Mouse (Mus musculus) ES-E14 (cell line): Measurements from ENCODE around the gene Cdkl3. TPM values are rescaled to one million over a fixed set of nuclear protein-coding genes. Genes with fewer than 3 reads are reported as not detected.

Experiments used
- DNase-seq: peaks from one replicate; pipeline ENCODE4 v3.0.0-alpha.2; 2013; ENCODE audit warnings: low read depth, low spot score
- H3K27ac ChIP-seq: 2 replicates; pipeline ENCODE4 v1.5.1; 2012; ENCODE audit warnings: low read depth, mild to moderate bottlenecking, low read length, moderate library complexity, mixed read lengths; ENCODE audit not compliant: poor library complexity, insufficient read depth, severe bottlenecking
- H3K36me3 ChIP-seq: 2 replicates; pipeline ENCODE4 v1.6.1; 2012; ENCODE audit warnings: mild to moderate bottlenecking, low read length, moderate library complexity, mixed read lengths; ENCODE audit not compliant: control insufficient read depth, poor library complexity, insufficient read depth, severe bottlenecking
- H3K4me1 ChIP-seq, 2 experiments: fragments of 150-350 bp in 1 of 2; sonication (generic) in 1 of 2; 2 replicates each; pipeline ENCODE4 v1.6.1; 2012; ENCODE audit warnings: low read length in 2 of 2, mild to moderate bottlenecking in 1 of 2, mixed read lengths in 1 of 2; ENCODE audit not compliant: control insufficient read depth in 2 of 2, insufficient read depth in 2 of 2, poor library complexity in 1 of 2
- H3K4me3 ChIP-seq, 2 experiments: fragments of 150-350 bp in 1 of 2; sonication (generic) in 1 of 2; 2 replicates each; pipeline ENCODE4 v1.5.1; 2012; ENCODE audit warnings: low read length in 2 of 2, low read depth in 1 of 2, mild to moderate bottlenecking in 1 of 2, mixed read lengths in 1 of 2; ENCODE audit not compliant: insufficient read depth in 1 of 2, poor library complexity in 1 of 2, severe bottlenecking in 1 of 2
- H3K9ac ChIP-seq: 2 replicates; pipeline ENCODE4 v1.6.1; 2012; ENCODE audit warnings: low read depth, mild to moderate bottlenecking, low read length, mixed read lengths; ENCODE audit not compliant: poor library complexity, insufficient read depth, severe bottlenecking
- H3K9me3 ChIP-seq: fragments of 150-350 bp; sonication (generic); 2 replicates; pipeline ENCODE4 v1.6.1; 2012; ENCODE audit warnings: low read depth, mild to moderate bottlenecking, low read length; ENCODE audit not compliant: control insufficient read depth, insufficient read depth
- CHD2 ChIP-seq: IDR thresholded peaks from 2 replicates; pipeline ENCODE4 v1.6.1; 2014; ENCODE audit warnings: mild to moderate bottlenecking, low read depth, low read length, inconsistent platforms
- HCFC1 ChIP-seq: IDR thresholded peaks from 2 replicates; pipeline ENCODE4 v1.6.1; 2012; ENCODE audit warnings: low read length, inconsistent platforms, borderline replicate concordance; ENCODE audit not compliant: insufficient read depth
- MAFK ChIP-seq: IDR thresholded peaks from 2 replicates; pipeline ENCODE4 v1.6.1; 2014; ENCODE audit warnings: mild to moderate bottlenecking, low read depth, low read length, inconsistent platforms; ENCODE audit not compliant: insufficient read depth
- ZC3H11A ChIP-seq: IDR thresholded peaks from 2 replicates; pipeline ENCODE4 v1.6.1; 2012; ENCODE audit warnings: low read depth, mild to moderate bottlenecking, inconsistent platforms, low read length, borderline replicate concordance
- ZNF384 ChIP-seq: IDR thresholded peaks from 2 replicates; pipeline ENCODE4 v1.6.1; 2012; ENCODE audit warnings: low read depth, low read length, inconsistent platforms
- in situ Hi-C, 2 experiments: fragments of 600-800 bp; cut with MboI; formaldehyde crosslinking; loops; one replicate each; pipeline ENCODE4 v1.15.1; 2025; ENCODE audit warnings: low sequenced_read_pairs in 2 of 2, inconsistent platforms in 1 of 2; ENCODE audit not compliant: unreplicated experiment in 2 of 2
- total RNA-seq: library from RNA; depleted of rRNA; stranded (reverse); fragments of 300-350 nt; gene quantifications from 2 replicates; pipeline ENCODE4 v1.2.3, GENCODE M21; 2012; rRNA removed

Cdkl3 gene
- total RNA-seq, 1 experiment: 4.6 TPM

GRCm38 (mm10) chr11:52129171-52129570 is 125.2 kb downstream of the Cdkl3 start:
- H3K27ac ChIP-seq: no peak overlapping the region
- in situ Hi-C loops: no loop called here
- TF ChIP-seq MAFK: no peak
- no peak for TF ChIP-seq ZC3H11A
- TF ChIP-seq ZNF384: no peak
- TF ChIP-seq HCFC1: no peak
- no peak for TF ChIP-seq CHD2
- peaks cover 10% of the 10 kb centered on the region for H3K36me3 ChIP-seq
- peak; percentile 36 for DNase-seq
- H3K4me1 ChIP-seq: 0 out of 4 replicates have a peak, but pooled peaks cover 0 to 2% of the 10 kb centered on the region in 2 experiments
- no peaks in the 10 kb centered on the region for H3K9me3 ChIP-seq
- no peak overlapping the region for H3K9ac ChIP-seq
- no peak overlapping the region for H3K4me3 ChIP-seq

- Histone ChIP-seq H3K9me3 (no peaks in the 10 kb centered on the region), H3K36me3 (peaks cover 5% of the 10 kb centered on the region; the same call in 1 of the 2 replicates), H3K4me3 (no peak overlapping the region), H3K27ac (no peak overlapping the region), H3K4me1 (0 out of 4 replicates have a peak, but pooled peaks cover 0 to 2% of the 10 kb centered on the region in 2 experiments), H3K9ac (no peak overlapping the region)
- TF ChIP-seq HCFC1 (no peak), MAFK (no peak), ZNF384 (no peak), CHD2 (no peak), ZC3H11A (no peak)
- in situ Hi-C loops: loop anchor here in 1 of 2 experiments (10.0 kb wide), 1 partner anchor 215 kb away; no protein-coding TSS in a partner anchor
- DNase-seq: no peak
Measured at GRCm38 (mm10) chr11:52129621-52130450, 125.8 kb downstream of the Cdkl3 start.

GRCm38 (mm10) chr11:52130451-52131068 is 126.5 kb downstream of the Cdkl3 start:
- in situ Hi-C loops: loop anchor here in 1 of 2 experiments (10.0 kb wide), 1 partner anchor 214 kb away; no protein-coding TSS in a partner anchor
- H3K36me3 ChIP-seq: 0 out of 2 replicates have a peak, but pooled peaks cover 3% of the 10 kb centered on the region
- no peak overlapping the region for H3K27ac ChIP-seq
- H3K9me3 ChIP-seq: no peaks in the 10 kb centered on the region
- no peak overlapping the region for H3K4me3 ChIP-seq
- TF ChIP-seq ZC3H11A (no peak), ZNF384 (no peak), MAFK (no peak), CHD2 (no peak), HCFC1 (no peak)
- 0 out of 4 replicates have a peak, but pooled peaks cover 0 to 2% of the 10 kb centered on the region in 2 experiments for H3K4me1 ChIP-seq
- no peak overlapping the region for H3K9ac ChIP-seq
- DNase-seq: no peak

Other genes starting within 250 kb of the Cdkl3 start
- 9.3 and 10.9 TPM in 2 replicates for gene Sec24a, start 240.6 kb upstream of the Cdkl3 start, total RNA-seq
- 86.0 and 86.1 TPM in 2 replicates for gene Sar1b, start 240.5 kb upstream of the Cdkl3 start, total RNA-seq
- gene Jade2, start 146.6 kb upstream of the Cdkl3 start, total RNA-seq: 11.5 and 11.8 TPM in 2 replicates
- gene Cdkn2aipnl, start 36.6 kb upstream of the Cdkl3 start, total RNA-seq: 49.4 and 61.7 TPM in 2 replicates
- gene Ube2b, start 3.5 kb upstream of the Cdkl3 start, total RNA-seq: 47.9 and 58.3 TPM in 2 replicates
- 51.1 and 70.4 TPM in 2 replicates for gene Ppp2ca, start 94.5 kb downstream of the Cdkl3 start, total RNA-seq
- not detected in 2 replicates for gene Olfr1373, start 141.3 kb downstream of the Cdkl3 start, total RNA-seq
- gene Olfr1371, start 209.8 kb downstream of the Cdkl3 start, total RNA-seq: not detected in 2 replicates
- gene Skp1a, start 227.8 kb downstream of the Cdkl3 start, total RNA-seq: 204 and 317 TPM in 2 replicates